Mouse (Mus musculus): ENCODE measurements around the gene Clasp1. TPM values are rescaled to one million over a fixed set of nuclear protein-coding genes. Genes with fewer than 3 reads are reported as not detected.

The Clasp1 gene
- polyA plus RNA-seq, 1 experiment, result 55.3 TPM

DNA sequence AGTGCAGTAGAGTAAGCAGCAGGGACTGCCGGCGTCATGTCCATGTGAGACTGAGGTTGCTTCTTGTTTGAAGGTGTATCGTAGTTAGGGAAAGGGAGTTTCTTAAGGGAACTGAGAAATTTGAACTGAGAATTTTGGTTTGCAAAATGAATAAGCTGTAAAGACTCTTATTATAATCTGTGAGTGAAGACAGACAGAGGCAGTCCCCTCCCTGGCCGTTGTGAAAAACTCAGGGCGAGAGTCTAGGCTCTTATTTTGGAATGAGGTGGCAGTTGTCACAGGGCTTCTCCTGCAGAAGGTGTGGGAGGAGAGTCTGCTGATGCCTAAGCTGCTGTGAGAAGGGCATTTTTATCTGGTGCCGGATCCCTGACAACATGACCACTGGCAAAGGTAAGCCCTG lies 92.8 kb downstream of the Clasp1 start:
- Histone ChIP-seq H3K27ac (ENCODE audit: insufficient read depth, low read length) (no peak overlapping the region), H3K4me1 (ENCODE audit: control insufficient read depth, insufficient read depth, low read length) (peaks cover 11% of the 10 kb centered on the region), H3K4me3 (ENCODE audit: insufficient read depth, low read length) (peak overlapping the region; percentile 63)
- TF ChIP-seq CTCF (IDR thresholded peaks at IDR 0.05; ENCODE audit: extremely low read depth, insufficient read depth, low read length), result no peak
- 0 out of 2 replicates have a peak, but pooled peaks have one; percentile 47 for TF ChIP-seq POLR2A (IDR thresholded peaks at IDR 0.05; ENCODE audit: extremely low read depth, insufficient read depth, low read length)

DNA sequence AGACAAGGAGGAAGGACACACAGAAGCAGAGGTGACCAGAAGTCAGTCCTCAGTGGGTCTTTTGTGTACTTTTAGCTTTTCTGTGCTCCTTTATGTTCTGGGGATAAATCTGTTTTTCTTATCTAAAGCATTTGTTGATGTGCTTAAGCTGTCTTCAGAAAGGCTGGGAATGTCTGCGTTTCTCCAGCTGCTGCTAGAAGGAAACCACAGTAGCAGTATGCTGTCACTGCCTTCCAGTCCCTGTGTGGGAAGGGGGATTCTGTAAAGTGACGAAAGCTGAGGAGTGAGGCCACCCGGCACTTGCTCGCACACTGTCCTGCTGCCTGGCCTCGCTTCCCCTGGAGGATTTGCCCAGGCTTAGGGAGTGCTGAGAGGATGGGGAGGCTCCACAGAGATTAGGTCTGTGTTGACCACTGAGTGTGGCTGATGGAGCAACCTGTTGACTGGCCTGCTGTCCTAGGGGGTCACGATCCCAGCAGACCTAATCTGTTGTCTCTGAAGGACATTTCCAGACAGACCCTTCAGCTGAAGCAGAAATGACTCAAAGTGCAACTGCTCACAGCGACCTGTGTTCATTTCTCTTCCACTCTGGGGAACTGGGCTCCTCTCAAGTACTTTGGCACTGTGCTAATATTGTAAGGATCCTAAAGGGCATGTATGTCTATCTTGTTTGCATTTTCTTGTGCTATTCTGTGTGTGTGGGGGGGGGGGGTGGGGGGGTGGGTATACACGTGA lies 93.6 kb downstream of the Clasp1 start:
- Histone ChIP-seq H3K4me1 (ENCODE audit: control insufficient read depth, insufficient read depth, low read length) (peaks cover 11% of the 10 kb centered on the region), H3K4me3 (ENCODE audit: insufficient read depth, low read length) (peak overlapping the region; percentile 63), H3K27ac (ENCODE audit: insufficient read depth, low read length) (peak overlapping the region; percentile 42; the same call in 1 of the 2 replicates)
- no peak for TF ChIP-seq CTCF (IDR thresholded peaks at IDR 0.05; ENCODE audit: extremely low read depth, insufficient read depth, low read length)
- TF ChIP-seq POLR2A (IDR thresholded peaks at IDR 0.05; ENCODE audit: extremely low read depth, insufficient read depth, low read length), result no peak

DNA sequence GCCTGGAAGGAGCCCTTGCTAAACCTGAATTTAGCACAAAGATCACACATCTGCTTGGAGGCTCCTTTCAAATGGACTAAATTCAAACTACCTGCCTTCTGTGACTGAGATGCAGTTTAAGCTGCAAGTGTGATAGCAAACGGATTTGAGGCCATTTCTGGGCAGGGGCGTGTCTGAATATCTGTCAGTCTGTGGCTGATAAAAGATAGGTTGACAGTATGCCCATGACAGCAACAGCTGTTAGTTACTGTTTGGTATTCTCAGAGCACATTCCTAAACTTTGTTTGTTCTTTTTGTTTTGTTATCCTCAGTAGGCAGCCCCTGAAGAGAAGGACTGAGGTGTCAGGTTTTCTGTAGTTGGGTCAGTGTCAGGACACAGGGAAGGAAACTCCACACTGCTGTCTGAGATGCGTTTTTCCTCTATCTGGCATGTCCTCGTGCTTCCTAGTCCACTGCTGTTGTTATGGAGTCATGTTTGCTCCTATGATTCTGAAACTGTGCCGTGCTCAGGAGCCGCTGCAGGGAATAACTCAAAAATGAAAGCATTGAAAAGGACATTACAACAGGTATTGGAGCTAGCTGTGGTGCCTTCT lies 94.7 kb downstream of the Clasp1 start:
- Histone ChIP-seq H3K4me1 (ENCODE audit: control insufficient read depth, insufficient read depth, low read length) (peaks cover 11% of the 10 kb centered on the region), H3K4me3 (ENCODE audit: insufficient read depth, low read length) (no peak overlapping the region), H3K27ac (ENCODE audit: insufficient read depth, low read length) (no peak overlapping the region)
- TF ChIP-seq CTCF (IDR thresholded peaks at IDR 0.05; ENCODE audit: extremely low read depth, insufficient read depth, low read length) (no peak), POLR2A (IDR thresholded peaks at IDR 0.05; ENCODE audit: extremely low read depth, insufficient read depth, low read length) (no peak)

DNA sequence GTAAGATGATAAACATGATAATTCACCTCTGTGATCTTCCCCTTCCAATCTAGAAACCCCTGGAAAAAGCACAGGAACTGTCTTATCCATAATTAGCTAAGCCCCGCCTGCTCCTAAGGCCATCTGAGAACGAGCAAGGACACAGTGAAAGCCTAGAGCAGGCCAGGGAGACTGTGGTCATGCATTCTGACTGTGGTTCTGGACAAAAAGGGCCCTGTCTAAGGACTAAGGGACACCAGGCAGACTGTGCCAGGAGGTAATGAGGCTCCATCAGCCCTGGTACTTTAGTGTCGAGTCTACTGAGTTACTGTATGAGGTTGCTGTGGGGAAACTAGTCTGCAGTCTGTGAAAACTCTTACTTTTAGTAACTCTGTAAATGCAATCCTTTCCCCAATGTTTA lies 96.7 kb downstream of the Clasp1 start:
- Histone ChIP-seq H3K27ac (ENCODE audit: insufficient read depth, low read length) (0 out of 2 replicates have a peak overlapping the region, but pooled peaks have one; percentile 42), H3K4me3 (ENCODE audit: insufficient read depth, low read length) (no peak overlapping the region), H3K4me1 (ENCODE audit: control insufficient read depth, insufficient read depth, low read length) (peaks cover 6% of the 10 kb centered on the region)
- TF ChIP-seq CTCF (IDR thresholded peaks at IDR 0.05; ENCODE audit: extremely low read depth, insufficient read depth, low read length) (no peak), POLR2A (IDR thresholded peaks at IDR 0.05; ENCODE audit: extremely low read depth, insufficient read depth, low read length) (no peak)

DNA sequence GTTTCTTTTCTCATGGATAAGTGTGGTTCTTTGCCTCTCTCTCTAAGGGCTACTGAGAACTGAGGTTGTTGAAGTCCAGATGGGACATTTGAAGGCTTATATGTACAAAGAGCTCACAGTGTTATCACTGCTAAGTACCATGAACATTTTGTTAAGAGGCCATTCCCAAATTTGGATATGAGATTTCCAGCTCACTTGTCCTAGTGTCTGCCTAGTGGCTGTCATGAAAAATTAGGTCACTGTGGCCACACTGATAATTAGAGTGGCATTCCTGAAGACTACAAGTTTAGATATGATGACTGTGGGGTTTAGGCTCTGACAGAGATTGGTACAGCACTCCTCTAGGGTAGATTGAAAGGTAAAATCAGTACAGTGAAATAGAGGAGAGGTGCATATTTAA lies 97.2 kb downstream of the Clasp1 start:
- H3K27ac ChIP-seq (ENCODE audit: insufficient read depth, low read length), result no peak overlapping the region
- no peak overlapping the region for H3K4me3 ChIP-seq (ENCODE audit: insufficient read depth, low read length)
- peaks cover 6% of the 10 kb centered on the region for H3K4me1 ChIP-seq (ENCODE audit: control insufficient read depth, insufficient read depth, low read length)
- TF ChIP-seq POLR2A (IDR thresholded peaks at IDR 0.05; ENCODE audit: extremely low read depth, insufficient read depth, low read length) (no peak), CTCF (IDR thresholded peaks at IDR 0.05; ENCODE audit: extremely low read depth, insufficient read depth, low read length) (no peak)

DNA sequence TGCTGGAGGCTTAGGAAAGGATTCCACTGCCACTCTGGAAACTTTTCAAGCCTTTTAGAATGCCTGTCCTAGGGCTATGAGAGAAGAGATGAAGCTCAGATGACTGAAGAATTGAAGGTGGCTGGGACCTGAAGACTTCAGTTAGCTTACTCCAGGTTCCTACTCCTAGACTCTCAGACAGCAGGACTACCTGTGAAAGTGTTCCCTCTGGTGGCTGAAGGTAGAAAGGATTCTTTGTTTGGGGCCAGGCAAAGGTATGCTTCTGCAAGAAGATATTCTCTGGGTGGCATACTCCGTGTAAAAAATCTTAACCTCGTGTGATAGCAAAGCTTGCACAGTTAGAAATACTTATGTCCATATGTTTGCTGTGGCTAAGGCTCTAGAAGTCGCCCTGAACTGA lies 104.0 kb downstream of the Clasp1 start:
- H3K27ac ChIP-seq (ENCODE audit: insufficient read depth, low read length), result no peak overlapping the region
- H3K4me3 ChIP-seq (ENCODE audit: insufficient read depth, low read length), result no peak overlapping the region
- H3K4me1 ChIP-seq (ENCODE audit: control insufficient read depth, insufficient read depth, low read length), result no peaks in the 10 kb centered on the region
- TF ChIP-seq CTCF (IDR thresholded peaks at IDR 0.05; ENCODE audit: extremely low read depth, insufficient read depth, low read length) (peak; percentile 41; the same call in 1 of the 2 replicates), POLR2A (IDR thresholded peaks at IDR 0.05; ENCODE audit: extremely low read depth, insufficient read depth, low read length) (no peak)

DNA sequence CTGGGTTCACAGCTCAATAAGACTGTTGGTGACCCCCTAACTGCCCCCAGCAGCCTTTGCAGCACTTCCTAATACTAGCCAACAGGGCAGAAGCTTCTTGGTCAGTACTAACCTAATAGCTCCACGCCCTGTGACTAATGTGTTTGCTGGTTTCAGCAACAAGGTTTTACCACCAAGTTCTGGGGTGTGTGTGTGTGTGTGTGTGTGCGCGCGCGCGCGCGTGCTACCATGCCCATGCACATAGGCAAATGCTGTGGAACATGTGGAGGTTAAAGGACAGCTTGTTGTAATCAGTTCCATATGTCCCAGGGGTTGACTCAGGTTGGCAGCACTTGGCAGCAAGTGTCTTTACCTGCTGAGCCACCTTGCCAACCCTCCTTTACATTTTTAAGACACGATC lies 105.7 kb downstream of the Clasp1 start:
- TF ChIP-seq POLR2A (IDR thresholded peaks at IDR 0.05; ENCODE audit: extremely low read depth, insufficient read depth, low read length) (no peak), CTCF (IDR thresholded peaks at IDR 0.05; ENCODE audit: extremely low read depth, insufficient read depth, low read length) (no peak)
- H3K4me1 ChIP-seq (ENCODE audit: control insufficient read depth, insufficient read depth, low read length), result no peaks in the 10 kb centered on the region
- H3K27ac ChIP-seq (ENCODE audit: insufficient read depth, low read length), result no peak overlapping the region

DNA sequence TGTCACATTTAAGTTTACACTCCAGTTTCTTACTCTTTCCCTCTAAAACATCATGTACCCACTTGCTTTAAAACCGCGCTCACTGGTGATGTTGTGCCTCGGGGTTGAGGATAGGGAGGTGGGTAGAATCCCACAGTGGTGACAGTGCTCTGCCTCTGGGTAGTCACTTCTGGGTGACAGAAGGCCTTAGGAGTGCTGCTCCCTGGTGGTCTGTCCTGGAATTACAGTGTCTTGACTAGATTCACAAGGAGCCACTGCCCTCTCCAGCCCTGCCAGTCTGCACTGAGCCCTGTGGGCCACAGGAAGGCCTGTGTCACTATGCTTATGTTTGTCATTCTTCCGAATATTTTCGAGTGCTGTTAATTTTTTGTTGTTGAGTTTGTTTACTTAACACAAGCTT lies 109.5 kb downstream of the Clasp1 start:
- no peak for TF ChIP-seq POLR2A (IDR thresholded peaks at IDR 0.05; ENCODE audit: extremely low read depth, insufficient read depth, low read length)
- TF ChIP-seq CTCF (IDR thresholded peaks at IDR 0.05; ENCODE audit: extremely low read depth, insufficient read depth, low read length), result peak; percentile 81

More for the DNA sequence above, 105.7 kb downstream of the Clasp1 start:
- no peak overlapping the region for H3K4me3 ChIP-seq (ENCODE audit: insufficient read depth, low read length)

DNA sequence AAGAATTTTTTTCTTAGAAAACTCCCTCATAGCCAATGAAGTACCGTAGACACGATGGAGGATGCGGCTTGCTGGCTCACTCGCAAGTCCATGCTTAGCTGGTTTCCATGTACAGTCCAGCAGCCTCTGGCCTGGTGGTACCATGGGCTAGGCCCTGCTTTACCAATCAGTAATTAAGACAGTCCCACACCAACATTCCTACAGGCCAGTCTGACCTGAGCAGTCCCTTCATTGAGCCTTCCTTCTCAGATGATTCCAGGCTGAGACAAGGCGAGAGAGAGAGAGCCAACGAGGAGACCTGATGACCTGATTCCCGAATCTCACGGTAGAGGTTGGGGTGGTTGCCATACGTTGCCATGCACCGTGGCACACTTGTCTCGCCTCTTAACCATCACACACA lies 111.7 kb downstream of the Clasp1 start:
- H3K4me1 ChIP-seq (ENCODE audit: control insufficient read depth, insufficient read depth, low read length), result no peaks in the 10 kb centered on the region
- no peak overlapping the region for H3K4me3 ChIP-seq (ENCODE audit: insufficient read depth, low read length)
- H3K27ac ChIP-seq (ENCODE audit: insufficient read depth, low read length), result no peak overlapping the region
- TF ChIP-seq POLR2A (IDR thresholded peaks at IDR 0.05; ENCODE audit: extremely low read depth, insufficient read depth, low read length) (no peak), CTCF (IDR thresholded peaks at IDR 0.05; ENCODE audit: extremely low read depth, insufficient read depth, low read length) (no peak)

More for the DNA sequence above, 109.5 kb downstream of the Clasp1 start:
- Histone ChIP-seq H3K4me3 (ENCODE audit: insufficient read depth, low read length) (no peak overlapping the region), H3K4me1 (ENCODE audit: control insufficient read depth, insufficient read depth, low read length) (no peaks in the 10 kb centered on the region), H3K27ac (ENCODE audit: insufficient read depth, low read length) (no peak overlapping the region)

DNA sequence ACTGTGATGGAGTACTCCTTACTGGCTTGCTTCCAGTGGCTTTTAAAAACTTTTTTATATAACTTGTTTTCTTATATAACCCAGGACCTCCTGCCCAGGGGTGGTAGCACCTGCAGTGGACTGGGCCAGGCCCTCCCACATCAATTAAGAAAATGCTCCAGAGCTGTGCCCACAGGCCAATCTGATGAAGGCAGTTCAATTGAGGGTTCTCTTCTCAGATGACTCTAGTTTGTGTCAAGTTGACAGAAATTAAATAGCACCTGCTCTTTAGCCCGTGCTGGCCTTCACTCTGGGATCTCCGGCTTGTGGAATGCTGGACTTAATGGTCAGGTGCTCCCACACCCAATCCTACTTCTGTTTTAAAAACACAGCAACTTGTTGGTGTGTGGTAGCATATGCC lies 112.8 kb downstream of the Clasp1 start:
- H3K4me3 ChIP-seq (ENCODE audit: insufficient read depth, low read length), result no peak overlapping the region

More for the DNA sequence above, 112.8 kb downstream of the Clasp1 start:
- H3K4me1 ChIP-seq (ENCODE audit: control insufficient read depth, insufficient read depth, low read length), result no peaks in the 10 kb centered on the region
- TF ChIP-seq CTCF (IDR thresholded peaks at IDR 0.05; ENCODE audit: extremely low read depth, insufficient read depth, low read length) (no peak), POLR2A (IDR thresholded peaks at IDR 0.05; ENCODE audit: extremely low read depth, insufficient read depth, low read length) (no peak)
- H3K27ac ChIP-seq (ENCODE audit: insufficient read depth, low read length), result no peak overlapping the region

All from cortical plate, adult 2 months (tissue).